Mouse (Mus musculus) embryonic facial prominence, embryonic 13.5 days (tissue): ENCODE results near the gene Gm17428. TPM values are rescaled to one million over a fixed set of nuclear protein-coding genes. Genes with fewer than 3 reads are reported as not detected.
A peak's percentile ranks its signal among the peaks of the same experiment; 100 is the strongest.

Source experiments
- ATAC-seq: fragments of 200-750 bp; cut with Nextera tagmentation; 2 replicates; pipeline ENCODE4 v1.8.0; 2017; ENCODE audit warnings: low read depth; ENCODE audit not compliant: insufficient number of reproducible peaks, insufficient read depth, low FRiP score, low TSS enrichment
- H3K27ac ChIP-seq: fragments of 300-500 bp; sonication (generic); 2 replicates; pipeline ENCODE4 v1.5.1; 2015; ENCODE audit warnings: moderate library complexity, mild to moderate bottlenecking, inconsistent platforms
- H3K27me3 ChIP-seq: fragments of 300-500 bp; sonication (generic); 2 replicates; pipeline ENCODE4 v1.6.1; 2015; ENCODE audit warnings: mild to moderate bottlenecking, inconsistent platforms
- H3K36me3 ChIP-seq: fragments of 300-500 bp; sonication (generic); 2 replicates; pipeline ENCODE4 v1.6.1; 2015; ENCODE audit warnings: mild to moderate bottlenecking, inconsistent platforms
- H3K4me1 ChIP-seq: fragments of 300-500 bp; sonication (generic); 2 replicates; pipeline ENCODE4 v1.6.1; 2015; ENCODE audit warnings: inconsistent platforms
- H3K4me2 ChIP-seq: fragments of 300-500 bp; sonication (generic); 2 replicates; pipeline ENCODE4 v1.6.1; 2015; ENCODE audit warnings: moderate library complexity, mild to moderate bottlenecking, inconsistent platforms
- H3K4me3 ChIP-seq: fragments of 300-500 bp; sonication (generic); 2 replicates; pipeline ENCODE4 v1.5.1; 2015; ENCODE audit warnings: mild to moderate bottlenecking, inconsistent platforms
- H3K9ac ChIP-seq: fragments of 300-500 bp; sonication (generic); 2 replicates; pipeline ENCODE4 v1.6.1; 2015; ENCODE audit warnings: mild to moderate bottlenecking, inconsistent platforms
- H3K9me3 ChIP-seq: fragments of 300-500 bp; sonication (generic); 2 replicates; pipeline ENCODE4 v1.6.1; 2016; ENCODE audit warnings: inconsistent platforms
- WGBS: fragments of 180-500 bp; shearing (Covaris S2); methylation state at CpG from one replicate; pipeline ENCODE4 v1.1.7; 2015; ENCODE audit warnings: mixed read lengths; 5-methylcytosine and 5-hydroxymethylcytosine counted together
- microRNA counts: library from miRNA; unstranded; fragments of <30 nt; microRNA quantifications from one replicate; lab custom pipeline; 2016
- microRNA-seq: library from miRNA; unstranded; fragments of <30 nt; microRNA quantifications from one replicate; pipeline ENCODE4, GENCODE M21; 2016
- polyA plus RNA-seq: library from polyadenylated mRNA; unstranded; fragments of >200 nt; fragmentation: Nextera tagmentation; extraction: Ambion mirVana; gene quantifications from 2 replicates; pipeline ENCODE4 v1.2.1, GENCODE M21; 2015

Gene Gm17428
- polyA plus RNA-seq, 1 experiment from 2014 or later: not detected

DNA sequence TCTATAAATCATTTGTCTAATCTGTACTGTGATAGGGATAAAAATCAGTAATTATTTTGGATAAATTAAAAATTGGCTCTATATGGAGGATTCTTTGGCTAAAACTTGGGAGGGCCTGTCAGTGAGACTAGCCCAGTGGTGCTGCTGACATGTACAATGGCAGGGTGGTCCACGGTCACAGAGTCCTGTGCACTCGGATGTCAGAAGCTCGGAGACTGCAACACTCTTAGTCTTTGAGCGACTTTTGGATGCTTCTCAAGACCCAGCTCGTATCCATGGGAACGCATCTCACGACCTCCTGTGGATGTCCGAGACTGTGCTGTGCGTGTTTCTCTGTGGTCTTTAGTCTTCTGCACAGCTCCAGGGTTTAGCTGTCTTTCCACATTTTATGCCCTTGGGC lies 43.7 kb downstream of the Gm17428 start:
- Histone ChIP-seq H3K36me3 (peaks cover 68% of the 10 kb centered on the region), H3K4me1 (no peaks in the 10 kb centered on the region), H3K27me3 (no peaks in the 10 kb centered on the region), H3K27ac (no peak overlapping the region), H3K9me3 (no peaks in the 10 kb centered on the region), H3K4me2 (no peak overlapping the region), H3K9ac (no peak overlapping the region), H3K4me3 (no peak overlapping the region)
- ATAC-seq: no peak
- WGBS: 85% methylated on average over 9 of the region's 9 CpGs

DNA sequence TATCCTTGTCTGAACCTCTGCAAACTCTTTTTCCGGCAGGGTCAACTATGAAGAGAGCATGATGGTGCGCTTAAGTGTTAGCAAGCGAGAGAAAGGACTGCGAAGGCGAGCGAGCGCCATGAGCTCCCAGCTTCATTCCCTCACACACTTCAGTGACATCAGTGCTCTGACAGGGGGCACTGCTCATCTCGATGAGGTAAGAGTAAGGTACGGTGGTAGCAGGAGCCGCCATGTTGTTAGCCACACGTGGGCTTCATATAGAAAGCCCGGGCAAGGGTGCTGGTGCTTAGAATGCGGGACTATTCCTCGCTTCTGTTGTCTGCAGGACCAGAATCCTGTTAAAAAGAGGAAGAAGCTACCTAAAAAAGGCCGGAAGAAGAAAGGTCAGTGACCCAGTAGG lies 46.3 kb downstream of the Gm17428 start:
- Histone ChIP-seq H3K27ac (no peak overlapping the region), H3K27me3 (no peaks in the 10 kb centered on the region), H3K9ac (no peak overlapping the region), H3K9me3 (no peaks in the 10 kb centered on the region), H3K4me3 (no peak overlapping the region), H3K4me1 (peaks cover 8% of the 10 kb centered on the region; the same call in 1 of the 2 replicates), H3K36me3 (peaks cover 64% of the 10 kb centered on the region), H3K4me2 (no peak overlapping the region)
- 93% methylated on average over 15 of the region's 15 CpGs for WGBS
- no peak for ATAC-seq

DNA sequence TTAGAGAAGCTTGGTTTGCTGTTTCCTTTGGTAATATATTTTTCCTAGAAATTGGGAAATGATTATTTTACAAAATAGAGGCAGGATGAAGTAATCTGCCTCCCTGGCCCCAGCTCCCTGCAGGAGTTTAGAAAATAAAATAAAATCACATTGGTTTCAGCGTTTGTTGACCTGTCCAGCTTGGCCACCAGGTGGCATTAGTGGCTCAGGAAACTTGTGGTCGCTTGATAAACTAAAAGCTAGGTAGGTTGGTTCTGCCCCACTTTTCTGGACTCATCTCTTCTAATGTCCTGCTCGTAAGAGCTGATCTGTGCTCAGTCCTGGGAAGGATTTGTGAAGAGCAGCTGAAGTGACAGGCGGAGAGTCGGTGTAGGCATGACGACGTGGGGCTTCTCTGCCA lies 47.5 kb downstream of the Gm17428 start:
- no peak overlapping the region for H3K27ac ChIP-seq
- H3K9me3 ChIP-seq: no peaks in the 10 kb centered on the region
- H3K4me1 ChIP-seq: peaks cover 19% of the 10 kb centered on the region
- no peaks in the 10 kb centered on the region for H3K27me3 ChIP-seq
- H3K4me3 ChIP-seq: no peak overlapping the region
- no peak overlapping the region for H3K9ac ChIP-seq
- 67% methylated on average over 7 of the region's 7 CpGs for WGBS
- H3K36me3 ChIP-seq: peaks cover 59% of the 10 kb centered on the region
- no peak for ATAC-seq
- H3K4me2 ChIP-seq: no peak overlapping the region

DNA sequence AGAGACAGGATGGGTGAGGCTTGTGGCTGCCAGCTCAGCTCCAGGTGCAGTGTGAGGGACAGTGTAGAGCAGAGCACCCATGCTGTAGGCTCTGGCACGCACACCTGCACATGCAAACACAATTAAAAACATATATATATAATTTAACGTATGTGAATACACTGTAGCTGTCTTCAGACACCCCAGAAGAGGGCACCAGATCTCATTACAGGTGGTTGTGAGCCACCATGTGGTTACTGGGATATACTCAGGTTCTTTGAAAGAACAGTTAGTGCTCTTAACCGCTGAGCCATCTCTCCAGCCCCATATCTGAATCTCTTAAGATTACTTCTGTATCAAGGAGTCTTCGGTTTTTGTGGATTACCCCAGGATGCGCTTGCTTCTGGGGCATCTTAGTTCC lies 48.8 kb downstream of the Gm17428 start:
- Histone ChIP-seq H3K9ac (no peak overlapping the region), H3K27ac (no peak overlapping the region), H3K4me1 (peaks cover 20% of the 10 kb centered on the region), H3K9me3 (no peaks in the 10 kb centered on the region), H3K4me2 (no peak overlapping the region), H3K27me3 (no peaks in the 10 kb centered on the region), H3K36me3 (peaks cover 53% of the 10 kb centered on the region), H3K4me3 (no peak overlapping the region)
- no peak for ATAC-seq
- 76% methylated on average over 5 of the region's 5 CpGs for WGBS

MicroRNAs encoded within 50 kb of the gene (microRNA counts, 519-probe panel; counts per million panel counts)
- microRNA mmu-miR-208a (lab: Ali Mortazavi, UCI): 1,425 counts per million, percentile 46 among the panel's probes with 10 or more counts
- microRNA mmu-miR-208b (lab: Ali Mortazavi, UCI): 236 counts per million, percentile 44 among the panel's probes with 10 or more counts

Small RNAs within 50 kb of the gene (microRNA-seq; reads per million reads assigned to microRNA genes)
- gene Mir208a (8.5 reads per million, percentile 26 among the genes with 10 or more reads in this experiment), gene Mir208b (64.7 reads per million, percentile 47 among the genes with 10 or more reads in this experiment)

Other genes starting within 250 kb of the Gm17428 start
- 2.3 and 2.9 TPM in 2 replicates for gene Slc7a8, start 195.0 kb upstream of the Gm17428 start, polyA plus RNA-seq
- gene Rnf212b, start 162.8 kb upstream of the Gm17428 start, polyA plus RNA-seq: not detected in 2 replicates
- gene Homez, start 106.0 kb upstream of the Gm17428 start, polyA plus RNA-seq: 9.4 and 12.3 TPM in 2 replicates
- gene Ppp1r3e, start 99.4 kb upstream of the Gm17428 start, polyA plus RNA-seq: 0.92 and 1.1 TPM in 2 replicates
- gene Bcl2l2, start 93.6 kb upstream of the Gm17428 start, polyA plus RNA-seq: 3.8 and 4.6 TPM in 2 replicates
- gene Gm20521, start 93.5 kb upstream of the Gm17428 start, polyA plus RNA-seq: 0.23 and 0.79 TPM in 2 replicates
- 140 and 163 TPM in 2 replicates for gene Pabpn1, start 84.4 kb upstream of the Gm17428 start, polyA plus RNA-seq
- gene Slc22a17, start 63.8 kb upstream of the Gm17428 start, polyA plus RNA-seq: 74.3 and 84.7 TPM in 2 replicates
- gene Efs, start 50.8 kb upstream of the Gm17428 start, polyA plus RNA-seq: 50.3 and 50.9 TPM in 2 replicates
- gene Il25, start 44.2 kb upstream of the Gm17428 start, polyA plus RNA-seq: 0.25 TPM in 1 of 2 replicates, not detected in the other
- 8.3 and 14.1 TPM in 2 replicates for gene Cmtm5, start 40.7 kb upstream of the Gm17428 start, polyA plus RNA-seq
- gene Myh6, start 10.0 kb upstream of the Gm17428 start, polyA plus RNA-seq: 0.74 and 4.9 TPM in 2 replicates
- 3.3 and 10.8 TPM in 2 replicates for gene Myh7, start 17.7 kb downstream of the Gm17428 start, polyA plus RNA-seq
- 82.4 and 84.5 TPM in 2 replicates for gene Ngdn, start 38.5 kb downstream of the Gm17428 start, polyA plus RNA-seq
- gene Zfhx2, start 115.4 kb downstream of the Gm17428 start, polyA plus RNA-seq: 5.5 and 5.8 TPM in 2 replicates
- gene Thtpa, start 117.9 kb downstream of the Gm17428 start, polyA plus RNA-seq: 21.9 and 23.9 TPM in 2 replicates
- 21.0 and 23.4 TPM in 2 replicates for gene Ap1g2, start 129.7 kb downstream of the Gm17428 start, polyA plus RNA-seq
- gene Jph4, start 140.0 kb downstream of the Gm17428 start, polyA plus RNA-seq: 2.7 and 2.9 TPM in 2 replicates
- gene Dhrs2, start 245.1 kb downstream of the Gm17428 start, polyA plus RNA-seq: 0.54 and 0.73 TPM in 2 replicates